Mouse (Mus musculus) thymus, adult 2 months (tissue): ENCODE results near the gene Triobp.

ENCODE experiments used
- CTCF ChIP-seq: fragments of 200-500 bp; IDR thresholded peaks from 2 replicates; pipeline ENCODE4 v1.5.1; 2012; ENCODE audit warnings: mild to moderate bottlenecking, control low read depth, low read length, moderate library complexity, borderline replicate concordance; ENCODE audit not compliant: control insufficient read depth, poor library complexity, insufficient read depth; ENCODE audit errors: extremely low read depth
- POLR2A ChIP-seq: fragments of 200-500 bp; IDR thresholded peaks from 2 replicates; pipeline ENCODE4 v1.6.1; 2012; ENCODE audit warnings: mild to moderate bottlenecking, low read length, control low read depth, moderate library complexity; ENCODE audit not compliant: control insufficient read depth, poor library complexity, insufficient read depth; ENCODE audit errors: extremely low read depth

- TF ChIP-seq CTCF: no peak
- TF ChIP-seq POLR2A: no peak
Measured at GRCm38 (mm10) chr15:78992235-78992634, 44.7 kb downstream of the Triobp start.
